Mouse (Mus musculus) olfactory bulb, adult 2 months (tissue): ENCODE measurements at regions not wholly inside any gene's neighbourhood (a gene's known extent, or its start where the extent isn't known, plus 50 kb on each side); places are given as distances from the start of the nearest gene placed in this dataset.

Experiments
- CTCF ChIP-seq: fragments of 200-500 bp; IDR thresholded peaks from 2 replicates; pipeline ENCODE4 v1.5.1; 2012; ENCODE audit warnings: low read depth, mild to moderate bottlenecking, low read length, moderate library complexity; ENCODE audit not compliant: insufficient read depth
- POLR2A ChIP-seq: fragments of 200-500 bp; IDR thresholded peaks from 2 replicates; pipeline ENCODE4 v1.6.1; 2012; ENCODE audit warnings: mild to moderate bottlenecking, low read depth, low read length, moderate library complexity; ENCODE audit not compliant: insufficient read depth

DNA sequence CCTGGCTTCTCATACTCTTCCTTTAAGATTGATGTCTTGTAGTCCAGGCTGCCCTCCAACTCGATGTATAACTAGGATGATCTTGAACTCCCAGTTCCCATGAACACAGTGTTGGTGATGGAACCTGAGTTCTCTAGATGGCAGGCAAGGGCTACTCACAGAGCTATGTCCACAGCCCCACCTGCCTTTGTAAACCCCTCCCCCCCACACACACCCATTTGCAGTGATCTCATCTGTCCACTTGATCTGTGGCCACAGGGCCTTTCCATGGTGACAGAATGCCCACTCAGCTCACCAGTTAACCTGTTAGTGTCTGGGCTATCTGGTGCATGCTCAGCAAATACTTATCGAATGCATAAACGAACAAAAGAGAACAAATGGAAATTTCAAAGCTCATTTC lies 176.4 kb downstream of the Nucb2 start:
- TF ChIP-seq POLR2A (no peak), CTCF (no peak)
